Mouse (Mus musculus): Measurements from ENCODE around the gene Rnpepl1.

Rnpepl1 gene

DNA sequence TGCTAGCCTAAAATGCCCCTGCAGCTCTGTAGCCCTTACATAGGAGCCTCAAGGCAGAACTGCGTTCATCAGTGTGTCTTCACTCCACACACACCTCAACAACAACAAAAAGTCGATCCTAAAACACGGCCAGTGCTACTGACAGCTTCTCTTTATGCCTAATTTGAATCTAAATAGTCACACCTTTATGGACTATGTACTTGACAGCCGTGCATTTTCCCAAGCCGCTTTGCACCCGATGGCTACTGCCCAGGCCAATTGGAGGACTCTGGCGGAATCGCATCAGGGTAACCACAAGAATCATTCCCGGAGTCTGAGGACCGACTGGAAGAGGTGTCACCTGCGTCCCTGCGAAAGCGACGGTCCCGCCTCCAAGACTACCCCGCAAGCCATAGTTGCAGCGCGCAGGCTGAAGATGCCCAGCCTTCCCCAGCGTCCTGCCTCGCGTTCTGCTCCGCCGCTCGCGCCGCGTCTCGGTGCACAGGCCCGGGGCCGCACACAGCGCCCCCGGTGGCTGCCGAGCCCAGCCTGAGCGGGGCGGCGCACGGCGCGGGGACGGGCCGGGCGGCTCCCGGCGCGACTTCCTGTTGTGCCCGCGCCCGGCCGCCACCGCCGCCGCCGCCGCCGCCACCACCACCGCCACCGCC lies at the start of gene Rnpepl1:
Rnpepl1 (plus strand) TSS at position 545 of the 647 bp plus-strand sequence.
- peak; percentile 84 for DNase-seq

DNA sequence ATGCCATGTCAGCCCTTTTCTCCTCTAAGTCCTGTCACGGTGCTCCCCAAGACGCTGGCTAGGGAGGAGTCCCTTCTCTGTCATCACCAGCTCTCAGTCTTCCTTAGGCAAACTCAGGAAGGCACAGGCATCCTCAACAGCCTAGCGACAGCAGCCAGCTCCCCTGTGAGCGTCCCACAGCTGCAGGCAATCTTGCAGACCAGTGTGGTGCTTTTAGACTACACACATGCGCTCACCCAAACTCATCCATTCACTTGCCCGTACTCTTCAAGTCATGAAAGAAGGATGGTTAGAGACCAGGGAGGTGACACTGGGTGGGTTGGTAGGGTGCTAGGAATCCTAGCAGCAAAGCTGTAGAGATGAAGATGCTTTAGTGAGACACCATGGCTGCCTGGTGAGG lies 49.1 kb upstream of the Rnpepl1 start:
- no peak for DNase-seq

DNA sequence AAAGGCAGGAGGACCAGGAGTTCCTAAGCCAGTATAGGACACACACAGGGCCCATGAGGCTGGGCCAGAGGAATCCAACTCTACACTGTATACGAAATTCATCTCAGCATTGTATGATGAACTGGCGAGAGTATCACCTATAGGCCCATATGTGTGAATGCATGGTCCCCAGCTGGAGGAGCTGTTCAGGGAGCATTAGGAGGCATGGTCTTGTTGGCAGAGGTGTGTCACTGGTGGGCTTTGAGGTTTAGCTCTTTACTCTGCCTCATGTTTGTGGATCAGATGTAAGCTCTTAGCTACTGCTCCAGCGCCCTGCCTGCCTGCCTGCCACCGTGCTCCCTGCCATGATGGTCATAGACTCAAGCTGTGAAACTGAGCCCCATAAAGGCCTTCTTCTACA lies 47.3 kb upstream of the Rnpepl1 start:
- no peak for DNase-seq

DNA sequence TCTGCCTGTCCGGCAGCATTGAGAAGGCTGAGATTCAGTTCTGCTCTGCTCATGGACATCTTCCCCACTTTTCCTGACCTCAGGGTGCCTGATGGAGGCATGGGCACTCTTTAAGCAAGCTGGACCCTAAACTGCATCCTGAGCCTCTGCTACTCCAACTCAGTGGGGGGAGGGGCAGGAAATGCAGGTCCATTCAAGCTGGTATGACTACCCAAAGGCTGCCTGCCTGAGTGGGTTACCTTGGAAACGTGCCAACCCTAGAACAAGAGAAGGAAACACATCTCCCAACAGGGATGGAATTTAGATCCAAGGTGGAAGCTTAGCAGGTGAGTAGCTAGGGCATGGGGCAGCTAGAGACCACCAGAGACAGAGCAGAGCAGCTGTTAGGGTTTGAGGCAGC lies 44.4 kb upstream of the Rnpepl1 start:
- no peak for DNase-seq

DNA sequence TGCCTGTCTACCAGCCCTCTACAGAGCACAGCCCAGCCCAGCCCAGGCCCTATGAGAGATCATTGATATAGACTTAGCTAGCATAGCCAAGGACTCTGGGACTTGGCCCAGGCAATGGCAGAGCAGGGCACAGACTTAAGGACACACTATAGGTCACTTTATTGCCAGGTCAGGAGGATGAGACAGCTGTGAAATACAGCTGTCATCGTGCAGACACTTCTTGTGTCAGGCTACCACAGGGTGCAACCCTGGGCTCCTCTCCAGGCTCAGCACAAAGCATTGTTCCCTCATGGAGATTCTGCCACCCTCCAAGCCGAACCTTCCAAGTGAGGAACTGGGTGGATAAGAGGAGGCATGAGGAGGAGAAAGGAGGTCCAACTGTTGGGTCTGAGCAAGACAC lies 40.6 kb upstream of the Rnpepl1 start:
- DNase-seq: no peak

DNA sequence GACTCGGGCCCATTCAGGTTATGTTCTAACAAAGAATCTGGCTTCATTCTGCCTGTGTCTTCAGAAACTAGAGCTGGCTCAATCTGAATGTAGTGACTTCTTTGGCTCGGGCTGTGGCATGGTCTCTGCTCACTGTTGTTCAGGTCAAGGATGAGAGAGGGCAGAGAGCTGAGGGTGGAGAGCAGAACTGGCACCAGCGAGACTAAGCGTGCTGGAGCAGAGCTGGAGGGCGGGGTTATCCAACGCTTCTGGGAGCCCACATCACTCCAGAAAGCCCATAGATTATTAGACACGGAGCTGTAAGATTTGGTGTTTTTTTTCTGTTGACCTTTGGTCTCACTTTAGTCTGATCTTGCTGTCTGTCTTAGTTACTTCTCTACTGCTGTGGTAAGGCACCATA lies 37.9 kb upstream of the Rnpepl1 start:
- no peak for DNase-seq

DNA sequence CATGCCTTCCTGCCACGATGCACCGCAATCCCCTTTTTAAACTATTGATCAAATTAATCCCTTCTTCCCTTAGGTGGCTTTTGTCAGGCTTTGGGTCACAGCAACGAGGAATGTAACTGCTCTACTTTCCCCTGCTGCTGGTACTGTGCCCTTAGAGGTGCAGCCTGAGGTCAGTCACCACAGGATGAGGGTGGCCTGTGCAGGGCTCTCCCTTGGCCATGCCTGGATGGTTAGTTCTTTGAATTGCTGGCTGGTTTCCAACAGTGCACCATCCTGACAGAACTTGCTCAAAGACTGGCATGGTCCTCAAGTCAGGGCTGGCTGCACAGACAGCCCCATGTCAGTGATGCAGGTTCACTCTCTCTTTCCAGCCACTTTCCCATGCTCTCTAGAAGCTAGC lies 36.6 kb upstream of the Rnpepl1 start:
- no peak for DNase-seq

DNA sequence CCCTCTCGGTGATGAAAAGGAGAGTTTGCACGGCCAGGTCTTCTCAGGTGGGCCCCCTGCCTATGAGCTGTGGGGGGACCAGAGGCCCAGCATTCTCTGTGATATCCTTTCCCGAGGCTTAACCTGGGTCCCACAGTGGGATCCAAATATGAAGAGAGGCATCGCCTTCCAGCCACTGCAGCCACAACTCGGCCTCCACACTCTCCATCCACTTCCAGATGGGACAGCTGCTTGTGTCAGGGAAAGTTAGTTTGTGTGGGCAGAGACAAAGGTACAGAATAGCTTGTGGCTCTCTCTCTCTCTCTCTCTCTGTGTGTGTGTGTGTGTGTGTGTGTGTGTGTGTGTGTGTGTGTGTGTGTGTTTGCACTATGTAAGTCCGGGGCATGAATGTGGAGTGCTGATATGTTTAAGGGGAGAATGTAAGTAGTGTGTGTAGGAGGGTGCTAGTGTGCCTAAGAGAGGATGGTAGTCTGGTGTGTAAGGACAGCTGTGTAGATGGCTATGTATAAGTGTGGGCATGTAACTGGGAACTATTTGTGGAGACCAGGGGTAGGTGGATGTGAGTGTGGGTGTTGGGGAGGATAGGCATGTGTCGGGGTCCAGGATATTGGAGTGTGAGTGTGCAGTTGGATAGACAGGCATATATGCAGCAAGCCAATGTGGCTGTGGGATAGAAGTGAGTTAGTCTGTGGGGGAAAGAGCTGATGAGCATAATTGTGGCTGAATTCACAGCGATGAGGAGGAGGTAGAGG lies 35.0 kb upstream of the Rnpepl1 start:
- no peak for DNase-seq

DNA sequence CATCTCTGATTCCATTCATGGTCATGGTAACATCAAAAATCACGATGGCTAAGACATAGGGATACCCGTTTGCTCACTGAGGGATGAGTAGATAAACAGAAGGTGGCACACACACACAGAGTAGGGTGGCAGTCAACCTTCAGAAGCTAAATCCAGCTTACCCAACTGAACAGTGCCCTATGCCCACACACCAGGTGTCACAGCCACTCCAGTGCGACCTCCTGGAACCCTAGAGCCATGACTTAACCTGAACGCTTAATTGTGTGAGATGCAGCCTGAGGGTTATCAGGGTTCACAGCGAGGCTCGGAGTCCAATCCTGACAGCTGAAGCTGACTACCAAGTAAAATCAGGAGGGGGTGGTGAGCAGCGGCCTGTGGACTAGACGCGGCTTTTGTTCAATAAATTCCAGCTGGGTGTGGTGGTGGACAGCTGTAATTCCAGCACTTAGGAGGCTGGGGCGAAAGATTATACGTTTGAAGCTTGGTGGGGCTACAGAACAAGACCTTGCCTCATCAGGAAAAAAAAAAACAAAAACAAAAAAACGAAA lies 33.1 kb upstream of the Rnpepl1 start:
- DNase-seq: no peak

DNA sequence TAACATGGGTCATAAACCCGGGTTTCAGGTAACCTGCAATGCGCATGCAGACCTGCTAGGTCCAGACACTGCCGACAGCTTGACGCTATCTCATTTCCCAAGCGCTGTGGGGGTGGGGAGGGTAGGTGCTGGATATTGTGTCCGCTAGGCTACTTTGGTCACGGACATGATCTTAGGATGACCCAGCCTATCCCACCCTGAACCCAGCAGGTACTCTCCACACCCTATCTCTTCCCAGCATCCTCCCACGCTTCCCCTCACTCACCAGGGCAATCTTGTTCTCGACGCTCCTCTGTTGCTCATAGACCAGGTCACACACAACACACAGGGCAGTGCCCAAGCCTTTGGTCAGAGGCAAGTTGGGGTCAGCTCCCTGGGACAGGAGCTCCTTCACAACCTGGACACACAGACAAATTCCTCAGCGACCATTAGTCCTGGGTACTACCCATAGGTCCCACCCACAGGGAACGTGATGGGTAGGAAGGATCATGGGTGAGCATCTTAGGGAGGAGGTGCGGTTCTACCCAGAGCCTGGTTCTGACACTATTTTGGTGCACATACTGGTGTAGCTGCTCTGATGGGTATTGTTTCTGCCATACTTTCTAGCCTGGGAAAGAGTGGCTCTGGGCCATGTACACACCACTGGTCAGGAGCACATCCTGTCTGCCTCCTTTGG lies 32.4 kb upstream of the Rnpepl1 start:
- DNase-seq: peak; percentile 63

DNA sequence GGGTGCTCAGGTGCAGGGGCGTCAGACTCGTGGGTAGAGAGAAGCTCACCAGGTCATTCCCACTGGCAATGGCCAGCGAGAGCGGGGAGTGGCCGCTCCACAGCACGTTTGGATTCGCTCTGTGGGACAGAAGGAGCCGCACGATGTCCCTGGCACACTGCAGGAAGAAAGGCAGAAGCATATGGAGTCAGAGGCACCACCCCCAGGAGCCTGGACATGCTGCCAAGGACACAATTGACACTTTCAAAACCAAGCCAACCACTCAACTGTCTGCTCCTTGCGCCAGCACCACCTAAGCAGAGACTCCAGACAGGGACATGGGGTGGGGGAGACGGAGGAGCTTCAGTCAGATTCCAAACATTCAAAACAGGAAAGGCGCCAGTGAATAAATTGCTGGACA lies 31.3 kb upstream of the Rnpepl1 start:
- peak; percentile 98 for DNase-seq

DNA sequence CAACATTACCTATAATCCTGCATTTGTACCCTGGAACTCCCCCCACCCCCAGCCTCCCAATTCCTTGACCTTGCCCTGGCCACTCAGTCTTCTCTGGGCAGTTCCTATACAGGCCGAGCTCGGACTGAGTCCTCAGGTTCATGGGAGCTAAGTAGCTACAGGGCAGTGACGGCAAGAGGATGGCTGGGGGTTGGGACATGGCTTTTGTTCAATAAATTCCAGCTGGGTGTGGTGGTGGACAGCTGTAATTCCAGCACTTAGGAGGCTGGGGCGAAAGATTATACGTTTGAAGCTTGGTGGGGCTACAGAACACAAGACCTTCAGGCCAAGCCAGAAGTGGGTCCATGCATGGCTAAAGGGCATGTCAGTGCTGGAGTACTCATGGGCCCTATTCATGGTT lies 30.5 kb upstream of the Rnpepl1 start:
- no peak for DNase-seq

DNA sequence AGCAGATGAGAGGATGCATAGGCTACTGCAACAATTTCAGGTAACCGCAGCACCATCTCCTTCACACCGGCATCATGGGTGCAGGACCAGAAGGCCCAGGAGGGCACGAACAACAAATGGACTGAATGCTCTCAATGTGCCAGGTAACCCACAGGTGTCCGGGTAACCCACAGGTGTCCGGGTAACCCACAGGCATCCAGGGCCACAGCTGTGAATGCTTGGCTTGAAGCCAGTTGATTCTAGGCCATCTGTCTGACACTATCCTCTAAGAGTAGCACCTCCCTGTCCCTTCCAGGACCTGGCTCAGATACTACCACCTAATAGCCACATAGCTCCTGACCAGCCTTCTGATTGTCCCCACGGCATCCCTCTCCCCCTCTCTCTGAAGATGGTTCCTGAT lies 28.6 kb upstream of the Rnpepl1 start:
- DNase-seq: peak; percentile 73

DNA sequence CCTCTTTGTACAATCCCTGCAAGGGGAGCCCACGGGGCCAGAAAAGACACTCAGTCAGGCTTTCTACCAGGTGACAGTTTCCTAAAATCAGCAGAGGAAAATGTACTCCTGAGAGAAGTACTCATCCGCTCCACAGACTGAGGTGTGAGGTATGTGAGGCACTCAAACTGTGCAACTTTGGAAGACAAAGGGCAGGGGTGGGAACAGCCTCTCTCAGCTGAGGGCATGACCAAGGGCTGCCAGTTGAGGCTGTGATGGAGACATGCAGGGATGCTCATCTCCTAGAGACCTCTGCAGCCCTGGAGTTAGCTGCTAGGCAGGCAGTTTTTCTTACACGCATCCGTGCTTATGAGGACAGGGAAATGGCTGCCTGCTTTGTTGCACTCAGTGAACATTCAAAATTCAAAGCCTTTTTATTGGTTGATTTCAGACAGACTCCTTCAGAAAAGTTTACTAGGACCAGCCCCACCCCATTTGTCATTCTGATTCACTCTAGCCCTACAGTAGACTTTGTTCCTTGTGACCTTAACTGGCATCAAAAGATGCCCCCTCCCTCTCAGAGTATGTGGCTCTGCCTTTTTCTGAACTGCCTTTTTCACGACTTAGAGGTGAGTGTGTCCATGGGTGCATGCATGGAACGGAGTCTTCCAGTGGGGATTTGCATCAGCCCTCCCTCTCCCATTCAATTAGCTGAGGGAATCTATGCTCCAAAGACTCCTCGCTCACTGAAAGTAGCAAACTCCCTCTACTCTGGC lies 21.5 kb upstream of the Rnpepl1 start:
- DNase-seq: no peak

DNA sequence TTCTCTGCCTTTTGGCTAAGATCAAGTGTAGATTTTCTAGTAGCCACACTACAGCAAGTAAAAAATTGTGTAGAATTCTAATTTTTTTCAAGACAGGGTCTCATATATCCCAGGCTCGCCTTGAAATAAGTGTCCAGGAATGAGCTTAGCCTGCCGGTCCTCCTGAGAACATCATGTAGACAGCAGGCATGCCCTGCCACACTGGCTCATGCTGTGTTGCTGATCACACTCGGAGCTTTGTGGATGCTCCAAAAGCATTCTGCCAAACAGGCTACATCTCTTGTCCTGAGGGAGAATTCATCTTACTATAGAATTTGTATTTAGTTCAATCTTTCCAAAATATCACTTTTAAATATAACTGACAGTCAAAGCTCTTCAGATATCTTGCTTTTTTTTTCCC lies 17.8 kb upstream of the Rnpepl1 start:
- DNase-seq: peak; percentile 51

DNA sequence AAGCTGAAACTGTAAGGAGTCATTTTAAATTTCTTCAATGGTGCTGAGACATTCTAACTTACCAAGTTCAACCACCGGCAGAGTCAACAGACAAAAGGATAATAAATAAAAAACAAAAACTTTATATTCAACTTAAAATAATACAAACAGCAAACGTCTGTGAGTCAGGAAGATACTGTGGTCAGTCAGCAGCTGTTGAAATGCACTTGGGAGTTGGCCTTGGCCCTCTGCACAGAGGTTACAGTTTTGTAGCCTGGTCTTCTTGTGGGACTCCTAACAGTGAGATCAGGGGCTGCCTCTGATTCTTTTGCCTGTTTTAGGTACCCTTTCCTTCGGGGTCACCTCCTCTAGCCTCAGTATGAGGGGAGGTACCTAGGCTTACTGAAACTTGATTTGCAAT lies 16.7 kb upstream of the Rnpepl1 start:
- no peak for DNase-seq

DNA sequence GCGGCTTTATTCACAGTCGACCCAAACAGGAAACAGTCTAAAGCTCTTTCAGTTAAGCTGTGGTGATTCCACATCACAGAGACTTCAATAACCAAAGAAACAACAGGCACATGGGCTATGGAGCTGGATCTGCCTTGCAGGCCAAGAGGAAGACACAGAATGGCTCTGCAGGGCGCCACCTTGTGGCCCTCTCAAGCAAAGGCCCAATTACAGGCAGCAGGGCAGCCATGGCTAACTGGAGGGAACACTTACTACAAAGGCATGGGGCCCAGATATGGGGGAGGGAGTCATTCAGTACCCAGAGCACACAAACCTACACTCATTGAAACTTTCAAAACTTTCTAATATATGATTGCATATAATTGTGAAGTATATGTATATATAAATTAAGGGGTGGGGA lies 15.5 kb upstream of the Rnpepl1 start:
- DNase-seq: peak; percentile 92

DNA sequence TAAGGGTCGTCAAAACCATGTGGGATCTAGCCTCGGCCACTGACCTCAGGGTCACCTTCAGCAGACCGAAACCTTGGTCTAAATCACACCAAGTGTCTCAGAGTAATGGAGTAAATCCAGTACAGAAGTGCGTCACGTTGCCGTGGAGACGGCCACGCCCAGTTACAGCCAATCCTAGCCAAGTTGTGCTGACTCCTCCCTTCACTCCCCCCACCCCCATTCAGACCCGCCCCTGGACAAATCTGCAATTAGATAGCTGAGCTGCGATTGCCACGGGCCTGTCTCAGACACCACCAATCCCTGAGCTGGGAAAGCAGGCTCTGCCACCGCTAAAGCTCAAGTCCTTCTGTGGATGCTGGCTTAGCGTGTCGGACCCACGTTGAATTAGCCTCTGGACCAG lies 7.8 kb upstream of the Rnpepl1 start, which contains the start of gene Ankmy1:
Ankmy1 (minus strand) TSS at position 121 of the 400 bp plus-strand sequence.
- DNase-seq: no peak

DNA sequence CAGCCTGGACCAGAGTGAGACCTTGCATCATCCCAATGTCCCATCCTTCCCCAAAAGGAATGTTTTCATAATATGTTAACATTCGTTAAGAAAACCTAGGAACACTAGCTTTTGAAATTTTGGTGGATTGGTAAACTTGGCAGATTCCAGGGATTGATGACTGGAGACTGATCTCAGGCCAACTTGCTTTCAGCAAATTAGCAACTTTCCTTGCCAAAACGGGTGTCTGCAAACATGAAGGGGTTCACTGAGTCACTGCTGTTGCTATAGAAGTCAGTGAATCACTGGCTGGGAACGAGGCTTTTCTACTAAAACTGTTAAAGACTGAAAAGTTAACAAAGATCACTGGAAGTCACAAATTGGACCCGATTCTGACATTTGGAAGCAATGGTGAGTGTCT lies 7.0 kb upstream of the Rnpepl1 start:
- DNase-seq: no peak

DNA sequence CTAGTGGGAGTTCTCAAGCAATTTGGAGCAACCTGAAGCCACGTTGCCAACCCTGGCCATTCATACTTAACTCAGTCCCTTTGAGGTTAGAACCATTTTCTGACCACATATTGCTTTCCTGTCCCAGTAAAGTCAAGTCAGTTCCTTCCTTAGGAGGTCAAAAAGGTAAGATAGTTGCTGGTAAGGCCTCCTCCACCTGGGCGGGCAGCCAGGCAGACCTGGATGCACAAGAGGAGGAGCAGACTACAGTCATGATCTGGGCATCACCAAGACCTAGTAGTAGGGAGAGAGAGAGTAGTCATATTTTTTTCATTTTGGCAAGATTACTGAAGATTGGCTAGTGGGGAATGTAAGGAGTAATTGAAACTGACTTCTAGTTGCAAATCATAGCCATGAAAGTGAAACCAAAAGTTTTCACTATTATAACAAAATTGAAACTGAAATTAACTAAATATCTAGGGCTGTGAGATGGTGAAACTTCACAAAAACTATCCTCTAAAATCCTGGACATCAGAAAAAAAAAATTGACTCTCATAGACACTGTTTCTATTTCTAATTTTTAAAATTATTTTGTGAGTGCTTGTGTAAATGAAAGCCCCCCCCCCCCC lies 4.8 kb upstream of the Rnpepl1 start:
- peak; percentile 56 for DNase-seq

DNA sequence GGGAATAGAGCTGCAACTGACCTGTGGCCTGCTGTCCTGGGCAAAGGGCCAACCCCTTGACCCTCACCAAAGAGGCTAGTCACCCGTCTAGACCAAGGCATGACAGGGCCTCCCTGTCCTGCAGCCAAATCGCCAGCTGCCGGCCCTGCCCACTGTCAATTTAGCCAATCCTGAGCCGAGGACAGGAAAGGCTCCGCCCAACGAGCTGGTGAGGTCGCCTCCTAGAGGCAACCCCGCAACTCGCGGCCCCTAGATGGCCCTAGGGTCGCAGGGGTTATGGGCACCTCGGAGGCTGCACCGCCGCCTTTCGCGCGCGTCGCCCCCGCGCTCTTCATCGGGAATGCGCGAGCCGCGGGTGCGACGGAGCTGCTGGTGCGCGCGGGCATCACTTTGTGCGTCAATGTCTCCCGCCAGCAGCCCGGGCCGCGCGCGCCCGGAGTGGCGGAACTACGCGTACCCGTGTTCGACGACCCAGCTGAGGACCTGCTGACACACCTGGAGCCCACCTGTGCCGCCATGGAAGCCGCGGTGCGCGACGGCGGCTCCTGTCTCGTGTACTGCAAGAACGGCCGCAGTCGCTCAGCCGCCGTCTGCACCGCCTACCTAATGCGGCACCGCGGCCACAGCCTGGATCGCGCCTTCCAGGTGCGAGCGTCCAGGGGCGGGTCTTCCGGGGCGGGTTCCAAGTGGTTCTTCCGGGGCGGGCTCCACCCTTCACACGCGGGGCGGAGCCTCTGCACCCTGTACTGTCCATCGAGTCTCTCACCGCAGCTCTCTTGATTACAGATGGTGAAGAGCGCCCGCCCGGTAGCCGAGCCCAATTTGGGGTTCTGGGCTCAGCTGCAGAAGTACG lies 3.6 kb upstream of the Rnpepl1 start, which contains the start of gene Dusp28:
Dusp28 (plus strand) TSS at position 203 of the 853 bp plus-strand sequence.
- DNase-seq: peak; percentile 92

Measured in cerebellum, adult 9-10 months (tissue).